Mouse (Mus musculus): Measurements from ENCODE around the gene Inafm1. TPM values are rescaled to one million over a fixed set of nuclear protein-coding genes. Genes with fewer than 3 reads are reported as not detected.
"Not testable (repeated sequence)": the region's sequence is repeated elsewhere in the genome, so short reads cannot be mapped to it uniquely, and the experiment has no call there.

The Inafm1 gene
- polyA plus RNA-seq, 1 experiment: 23.6 TPM

DNA sequence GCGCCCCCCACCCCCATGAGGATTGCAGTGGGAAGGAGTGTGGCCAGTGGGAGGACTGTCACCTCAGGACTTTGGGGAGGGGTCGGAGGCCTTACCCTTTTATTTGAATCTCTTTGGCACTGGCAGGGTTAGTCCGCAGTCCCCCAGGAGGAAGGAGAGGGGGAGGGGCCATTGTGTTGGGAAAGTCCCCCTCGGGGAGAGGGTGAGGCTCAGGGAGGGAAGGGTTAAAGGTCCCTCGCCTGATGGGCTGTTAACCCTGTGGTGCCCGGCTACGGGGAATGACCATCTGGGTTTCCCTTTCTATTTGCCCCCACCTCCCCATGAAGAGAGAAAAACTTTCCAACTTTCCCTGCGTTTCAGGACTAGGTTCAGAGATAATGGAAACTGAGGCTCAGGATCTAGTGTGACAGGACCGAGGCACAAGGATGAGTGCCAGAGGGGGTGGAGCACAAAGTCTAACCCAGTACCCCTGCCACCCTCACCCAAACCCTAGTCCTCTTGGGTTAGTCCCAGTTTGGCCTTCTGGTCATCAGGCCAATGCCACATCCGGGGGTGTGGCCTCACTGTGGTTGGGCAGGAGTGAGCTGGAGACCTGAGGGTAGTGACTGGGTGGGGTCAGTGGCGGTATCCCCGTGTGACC lies 39.4 kb upstream of the Inafm1 start:
- H3K4me1 ChIP-seq (ENCODE audit: control insufficient read depth, insufficient read depth, low read length): peaks cover 10% of the 10 kb centered on the region
- H3K27ac ChIP-seq (ENCODE audit: control insufficient read depth, insufficient read depth, low read depth, low read length, poor library complexity): peak overlapping the region; percentile 94
- 2% methylated on average over 12 of the region's 12 CpGs for WGBS

DNA sequence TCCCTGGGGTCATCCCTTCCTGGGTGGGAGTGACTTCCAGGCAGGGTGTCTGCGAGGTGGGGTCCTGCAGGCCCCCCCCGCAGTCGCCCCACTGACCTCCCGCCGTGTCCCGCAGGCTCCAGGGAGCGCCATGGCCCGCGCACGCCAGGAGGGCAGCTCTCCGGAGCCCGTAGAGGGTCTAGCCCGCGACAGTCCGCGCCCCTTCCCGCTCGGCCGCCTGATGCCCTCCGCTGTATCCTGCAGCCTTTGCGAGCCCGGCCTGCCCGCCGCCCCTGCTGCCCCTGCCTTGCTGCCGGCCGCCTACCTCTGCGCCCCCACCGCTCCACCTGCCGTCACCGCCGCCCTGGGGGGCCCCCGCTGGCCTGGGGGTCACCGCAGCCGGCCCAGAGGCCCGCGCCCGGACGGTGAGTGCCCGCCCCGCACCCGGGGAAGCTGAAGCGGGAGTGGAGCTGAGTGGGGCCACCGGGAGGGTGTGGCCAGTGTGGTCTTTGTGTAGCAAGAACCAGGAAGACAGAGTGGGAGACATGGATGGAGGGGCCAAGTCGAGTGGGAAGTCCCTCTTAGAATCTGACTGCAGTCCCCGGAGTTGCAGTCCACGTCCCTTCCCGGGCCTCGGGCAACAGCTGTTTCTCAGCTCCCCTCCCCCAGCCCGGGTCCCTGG lies 38.7 kb upstream of the Inafm1 start:
- H3K27ac ChIP-seq (ENCODE audit: control insufficient read depth, insufficient read depth, low read depth, low read length, poor library complexity): peak overlapping the region; percentile 94
- peaks cover 10% of the 10 kb centered on the region for H3K4me1 ChIP-seq (ENCODE audit: control insufficient read depth, insufficient read depth, low read length)
- 1% methylated on average over 45 of the region's 49 CpGs for WGBS
- H3K4me3 ChIP-seq (replicated peaks; ENCODE audit: control insufficient read depth, low read depth, low read length): peak overlapping the region; percentile 79
- TF ChIP-seq CTCF (IDR thresholded peaks at IDR 0.05; ENCODE audit: control insufficient read depth, insufficient read depth, low read length) (no peak), POLR2A (IDR thresholded peaks at IDR 0.05; ENCODE audit: borderline replicate concordance, control insufficient read depth, low read depth, low read length) (no peak)

More for the DNA sequence above, 39.4 kb upstream of the Inafm1 start:
- H3K4me3 ChIP-seq (replicated peaks; ENCODE audit: control insufficient read depth, low read depth, low read length): peak overlapping the region; percentile 79
- no peak for TF ChIP-seq CTCF (IDR thresholded peaks at IDR 0.05; ENCODE audit: control insufficient read depth, insufficient read depth, low read length)
- 0 out of 2 replicates have a peak, but pooled peaks have one; percentile 42 for TF ChIP-seq POLR2A (IDR thresholded peaks at IDR 0.05; ENCODE audit: borderline replicate concordance, control insufficient read depth, low read depth, low read length)

DNA sequence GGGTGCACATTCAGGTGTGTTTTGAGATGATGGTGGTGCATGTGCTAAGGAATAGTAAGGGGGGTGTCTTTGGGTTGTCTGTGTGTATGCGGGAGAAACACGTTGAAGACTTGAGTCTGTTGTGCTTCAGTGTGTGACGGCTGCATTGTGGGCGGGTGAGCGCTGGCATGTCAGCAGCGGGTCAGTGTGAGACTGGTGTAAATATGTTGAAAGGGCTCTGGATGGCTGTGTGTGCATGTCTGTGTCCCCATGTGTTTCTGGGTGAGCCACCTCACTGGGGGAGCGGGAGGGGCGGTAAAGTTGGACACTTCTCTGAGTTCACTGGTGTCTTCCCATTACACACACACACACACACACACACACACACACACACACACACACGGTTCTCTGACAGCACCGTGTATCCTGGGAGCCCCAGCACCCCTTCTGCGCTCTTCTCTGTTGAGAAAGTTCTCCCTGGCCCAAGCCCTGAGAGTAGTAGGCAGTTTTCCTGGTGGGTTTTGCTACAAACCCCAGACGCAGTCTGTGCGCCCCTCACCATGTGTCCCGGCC lies 38.1 kb upstream of the Inafm1 start:
- WGBS: under 1% methylated on average over 14 of the region's 14 CpGs
- Histone ChIP-seq H3K4me3 (replicated peaks; ENCODE audit: control insufficient read depth, low read depth, low read length) (peak overlapping the region; percentile 79), H3K27ac (ENCODE audit: control insufficient read depth, insufficient read depth, low read depth, low read length, poor library complexity) (peak overlapping the region; percentile 94), H3K4me1 (ENCODE audit: control insufficient read depth, insufficient read depth, low read length) (peaks cover 10% of the 10 kb centered on the region)
- TF ChIP-seq POLR2A (IDR thresholded peaks at IDR 0.05; ENCODE audit: borderline replicate concordance, control insufficient read depth, low read depth, low read length) (no peak), CTCF (IDR thresholded peaks at IDR 0.05; ENCODE audit: control insufficient read depth, insufficient read depth, low read length) (no peak)

- TF ChIP-seq POLR2A (IDR thresholded peaks at IDR 0.05; ENCODE audit: borderline replicate concordance, control insufficient read depth, low read depth, low read length) (no peak), CTCF (IDR thresholded peaks at IDR 0.05; ENCODE audit: control insufficient read depth, insufficient read depth, low read length) (no peak)
- WGBS: under 1% methylated on average over 31 of the region's 31 CpGs
- Histone ChIP-seq H3K4me1 (ENCODE audit: control insufficient read depth, insufficient read depth, low read length) (peaks cover 10% of the 10 kb centered on the region), H3K27ac (ENCODE audit: control insufficient read depth, insufficient read depth, low read depth, low read length, poor library complexity) (peak overlapping the region; percentile 76), H3K4me3 (replicated peaks; ENCODE audit: control insufficient read depth, low read depth, low read length) (peak overlapping the region; percentile 79)
Measured at GRCm38 (mm10) chr7:16310521-16311452, 37.4 kb upstream of the Inafm1 start.

GRCm38 (mm10) chr7:16310020-16310520 lies 36.7 kb upstream of the Inafm1 start:
- Histone ChIP-seq H3K4me3 (replicated peaks; ENCODE audit: control insufficient read depth, low read depth, low read length) (peak overlapping the region; percentile 93), H3K27ac (ENCODE audit: control insufficient read depth, insufficient read depth, low read depth, low read length, poor library complexity) (peak overlapping the region; percentile 94), H3K4me1 (ENCODE audit: control insufficient read depth, insufficient read depth, low read length) (peaks cover 10% of the 10 kb centered on the region)
- whole genome bisulfite sequencing: 1% methylated on average over 53 of the region's 56 CpGs
- TF ChIP-seq CTCF (IDR thresholded peaks at IDR 0.05; ENCODE audit: control insufficient read depth, insufficient read depth, low read length) (peak; percentile 75), POLR2A (IDR thresholded peaks at IDR 0.05; ENCODE audit: borderline replicate concordance, control insufficient read depth, low read depth, low read length) (no peak)

GRCm38 (mm10) chr7:16309318-16310019 lies 36.1 kb upstream of the Inafm1 start:
- no peak for TF ChIP-seq POLR2A (IDR thresholded peaks at IDR 0.05; ENCODE audit: borderline replicate concordance, control insufficient read depth, low read depth, low read length)
- Histone ChIP-seq H3K27ac (ENCODE audit: control insufficient read depth, insufficient read depth, low read depth, low read length, poor library complexity) (peak overlapping the region; percentile 94), H3K4me1 (ENCODE audit: control insufficient read depth, insufficient read depth, low read length) (peaks cover 10% of the 10 kb centered on the region), H3K4me3 (replicated peaks; ENCODE audit: control insufficient read depth, low read depth, low read length) (peak overlapping the region; percentile 93)
- under 1% methylated on average over 61 of the region's 61 CpGs for WGBS

GRCm38 (mm10) chr7:16308555-16309317 lies 35.3 kb upstream of the Inafm1 start:
- H3K4me1 ChIP-seq (ENCODE audit: control insufficient read depth, insufficient read depth, low read length): peaks cover 10% of the 10 kb centered on the region
- TF ChIP-seq CTCF (IDR thresholded peaks at IDR 0.05; ENCODE audit: control insufficient read depth, insufficient read depth, low read length): no peak
- peak overlapping the region; percentile 71 for H3K27ac ChIP-seq (ENCODE audit: control insufficient read depth, insufficient read depth, low read depth, low read length, poor library complexity)
- WGBS: 8% methylated on average over 16 of the region's 16 CpGs
- H3K4me3 ChIP-seq (replicated peaks; ENCODE audit: control insufficient read depth, low read depth, low read length): peak overlapping the region; percentile 63

DNA sequence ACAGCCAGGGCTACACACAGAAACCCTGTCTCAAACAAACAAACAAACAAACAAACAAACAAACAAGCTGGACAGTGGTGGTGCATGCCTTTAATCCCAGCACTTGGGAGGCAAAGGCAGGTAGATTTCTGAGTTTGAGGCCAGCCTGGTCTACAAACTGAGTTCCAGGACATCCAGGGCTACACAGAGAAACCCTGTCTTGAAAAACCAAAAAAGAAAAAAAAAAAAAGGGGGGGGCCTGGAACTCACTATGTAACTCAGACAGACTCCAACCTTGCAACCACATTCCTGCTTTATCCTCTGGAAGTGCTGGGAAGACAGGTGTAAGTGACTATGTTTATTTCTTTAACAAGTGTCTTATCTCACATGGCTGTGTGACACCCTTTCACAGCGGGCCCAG lies 34.7 kb upstream of the Inafm1 start, which contains the start of gene Bbc3:
Gene Bbc3, plus strand, starts transcription at position 301 of the 400 bp plus-strand sequence.
- Histone ChIP-seq H3K27ac (ENCODE audit: control insufficient read depth, insufficient read depth, low read depth, low read length, poor library complexity) (peak within 1 kb of the TSS; percentile 71), H3K4me3 (replicated peaks; ENCODE audit: control insufficient read depth, low read depth, low read length) (peak within 1 kb of the TSS; percentile 63)
- H3K4me1 ChIP-seq (ENCODE audit: control insufficient read depth, insufficient read depth, low read length): not testable (repeated sequence)
- WGBS: 20% methylated on average over 1 of the region's 1 CpGs

DNA sequence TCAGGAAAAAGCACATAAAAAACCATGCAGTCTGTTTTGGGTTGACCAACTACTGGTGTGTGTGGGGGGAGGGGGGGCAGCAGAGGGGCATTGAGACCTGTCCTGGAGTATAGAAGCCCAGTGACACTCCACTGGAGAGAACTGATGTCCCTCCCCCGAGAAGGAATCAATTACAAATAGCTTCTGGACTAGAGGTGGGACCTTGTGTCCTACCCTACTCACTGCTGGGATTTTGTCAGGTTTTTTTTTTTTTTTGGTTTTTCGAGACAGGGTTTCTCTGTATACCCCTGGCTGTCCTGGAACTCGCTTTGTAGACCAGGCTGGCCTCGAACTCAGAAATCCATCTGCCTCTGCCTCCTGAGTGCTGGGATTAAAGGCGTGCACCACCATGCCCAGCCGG lies 33.7 kb upstream of the Inafm1 start:
- 59% methylated on average over 6 of the region's 6 CpGs for WGBS
- H3K4me1 ChIP-seq (ENCODE audit: control insufficient read depth, insufficient read depth, low read length); H3K27ac ChIP-seq (ENCODE audit: control insufficient read depth, insufficient read depth, low read depth, low read length, poor library complexity); H3K4me3 ChIP-seq (replicated peaks; ENCODE audit: control insufficient read depth, low read depth, low read length): not testable (repeated sequence)
